Mouse (Mus musculus) stomach, embryonic 15.5 days (tissue): ENCODE data around the gene 2010300C02Rik. TPM values are rescaled to one million over a fixed set of nuclear protein-coding genes. Genes with fewer than 3 reads are reported as not detected.

ENCODE experiments used
- ATAC-seq: fragments of 200-750 bp; cut with Nextera tagmentation; 2 replicates; pipeline ENCODE4 v1.8.0; 2017; ENCODE audit warnings: low read depth, moderate number of reproducible peaks, moderate TSS enrichment; ENCODE audit not compliant: insufficient read depth, low FRiP score
- H3K27ac ChIP-seq: fragments of 300-500 bp; sonication (generic); 2 replicates; pipeline ENCODE4 v1.5.1; 2015; ENCODE audit warnings: mild to moderate bottlenecking, inconsistent platforms
- H3K27me3 ChIP-seq: fragments of 300-500 bp; sonication (generic); replicated peaks from 2 replicates; pipeline ENCODE4 v1.6.1; 2015; ENCODE audit warnings: inconsistent platforms
- H3K36me3 ChIP-seq: fragments of 300-500 bp; sonication (generic); 2 replicates; pipeline ENCODE4 v1.6.1; 2015; ENCODE audit warnings: inconsistent platforms
- H3K4me1 ChIP-seq: fragments of 300-500 bp; sonication (generic); 2 replicates; pipeline ENCODE4 v1.6.1; 2015; ENCODE audit warnings: inconsistent platforms
- H3K4me2 ChIP-seq: fragments of 300-500 bp; sonication (generic); 2 replicates; pipeline ENCODE4 v1.6.1; 2015; ENCODE audit warnings: mild to moderate bottlenecking, inconsistent platforms
- H3K4me3 ChIP-seq: fragments of 300-500 bp; sonication (generic); replicated peaks from 2 replicates; pipeline ENCODE4 v1.5.1; 2015; ENCODE audit warnings: inconsistent platforms
- H3K9ac ChIP-seq: fragments of 300-500 bp; sonication (generic); 2 replicates; pipeline ENCODE4 v1.6.1; 2015; ENCODE audit warnings: inconsistent platforms
- H3K9me3 ChIP-seq: fragments of 300-500 bp; sonication (generic); 2 replicates; pipeline ENCODE4 v1.6.1; 2016; ENCODE audit warnings: inconsistent platforms
- WGBS: fragments of 180-500 bp; shearing (Covaris S2); methylation state at CpG from one replicate; pipeline ENCODE4 v1.1.7; 2015; 5-methylcytosine and 5-hydroxymethylcytosine counted together
- polyA plus RNA-seq: library from polyadenylated mRNA; unstranded; fragments of >200 nt; fragmentation: Nextera tagmentation; extraction: Ambion mirVana; gene quantifications from 2 replicates; pipeline ENCODE4 v1.2.1, GENCODE M21; 2015

2010300C02Rik gene
- polyA plus RNA-seq, 1 experiment from 2014 or later: 13.3 TPM

DNA sequence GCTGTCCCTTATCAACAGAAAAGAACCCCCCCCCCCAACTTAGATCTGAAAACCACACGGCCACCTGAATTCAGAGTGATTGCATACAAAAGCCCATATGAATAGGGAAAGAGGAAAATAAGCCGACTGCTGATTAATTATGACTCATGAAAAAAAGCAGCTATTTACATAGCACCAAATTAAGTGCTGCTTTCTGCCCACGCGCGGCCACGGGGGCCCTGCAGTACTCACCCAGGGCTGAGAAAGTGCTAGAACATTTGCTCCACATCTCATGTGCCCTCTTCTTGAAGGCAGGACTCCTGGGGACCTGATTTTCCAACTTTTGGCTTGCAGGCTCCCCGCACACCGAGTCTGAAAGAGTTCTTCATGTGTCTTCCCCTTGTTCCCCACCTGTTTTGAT lies 10.1 kb downstream of the 2010300C02Rik start:
- Histone ChIP-seq H3K36me3 (no peaks in the 10 kb centered on the region), H3K4me1 (0 out of 2 replicates have a peak, but pooled peaks cover 4% of the 10 kb centered on the region), H3K9me3 (no peaks in the 10 kb centered on the region), H3K9ac (no peak overlapping the region), H3K4me2 (no peak overlapping the region), H3K27ac (no peak overlapping the region), H3K4me3 (no peak overlapping the region), H3K27me3 (no peaks in the 10 kb centered on the region)
- 71% methylated on average over 8 of the region's 8 CpGs for WGBS
- ATAC-seq: no peak

DNA sequence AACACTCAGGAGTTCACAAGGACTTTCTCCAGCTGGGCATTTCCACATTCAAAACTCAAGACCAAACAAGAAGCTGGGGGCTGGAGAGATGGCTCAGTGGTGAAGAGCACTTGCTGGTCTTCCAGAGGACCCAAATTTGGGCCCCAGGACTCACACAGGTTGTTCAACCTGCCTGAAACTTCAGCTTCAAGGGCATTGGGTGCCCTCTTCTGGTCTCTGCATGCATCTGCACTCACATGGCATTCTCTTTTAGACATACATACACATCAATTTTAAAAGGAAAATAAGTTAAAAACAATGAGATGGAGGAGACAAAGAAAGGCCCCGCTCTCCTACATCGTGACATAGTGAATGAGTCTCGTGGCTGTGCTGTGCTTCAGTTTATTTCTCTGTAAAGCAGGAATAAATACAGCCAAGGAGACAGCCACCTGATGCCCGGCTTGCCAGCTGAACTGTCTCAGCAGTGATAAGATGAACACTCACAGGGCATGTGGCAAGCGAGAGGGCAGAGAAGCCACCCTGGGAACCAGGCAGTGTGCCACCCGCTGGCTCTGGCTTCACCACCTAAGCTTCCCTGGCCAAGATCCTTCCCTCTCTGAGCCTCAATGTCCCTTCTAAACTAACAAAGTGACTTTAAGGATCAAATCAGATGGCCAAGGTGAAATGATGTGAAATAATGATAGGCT lies 11.5 kb downstream of the 2010300C02Rik start:
- Histone ChIP-seq H3K27ac (no peak overlapping the region), H3K4me3 (no peak overlapping the region), H3K4me1 (0 out of 2 replicates have a peak, but pooled peaks cover 4% of the 10 kb centered on the region), H3K27me3 (no peaks in the 10 kb centered on the region), H3K9ac (no peak overlapping the region), H3K4me2 (no peak overlapping the region), H3K36me3 (no peaks in the 10 kb centered on the region), H3K9me3 (no peaks in the 10 kb centered on the region)
- no peak for ATAC-seq
- 83% methylated on average over 6 of the region's 6 CpGs for WGBS

DNA sequence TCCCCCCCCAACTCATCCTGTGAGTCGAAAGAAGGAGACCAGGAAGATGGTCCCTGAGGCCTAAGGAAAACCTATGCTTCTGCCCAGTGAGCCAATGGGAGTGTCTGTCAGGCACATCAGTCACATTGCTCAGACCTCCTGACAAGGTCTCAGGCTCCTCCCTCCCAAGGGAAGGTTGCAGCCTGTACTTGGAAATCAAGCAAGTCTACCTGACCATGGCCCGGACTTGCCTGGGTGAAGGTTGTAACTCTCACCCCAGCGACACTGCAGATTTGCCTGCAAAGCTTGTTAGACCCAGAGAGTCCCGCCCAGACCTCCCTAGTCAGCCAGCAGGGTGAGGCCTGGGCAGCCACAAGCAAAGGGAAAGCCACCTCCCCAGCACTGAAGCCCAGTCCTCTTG lies 17.6 kb downstream of the 2010300C02Rik start:
- 65% methylated on average over 4 of the region's 4 CpGs for WGBS
- Histone ChIP-seq H3K36me3 (no peaks in the 10 kb centered on the region), H3K9me3 (no peaks in the 10 kb centered on the region), H3K4me3 (no peak overlapping the region), H3K9ac (no peak overlapping the region), H3K4me1 (no peaks in the 10 kb centered on the region), H3K27me3 (no peaks in the 10 kb centered on the region), H3K4me2 (no peak overlapping the region), H3K27ac (no peak overlapping the region)
- ATAC-seq: peak; percentile 50

DNA sequence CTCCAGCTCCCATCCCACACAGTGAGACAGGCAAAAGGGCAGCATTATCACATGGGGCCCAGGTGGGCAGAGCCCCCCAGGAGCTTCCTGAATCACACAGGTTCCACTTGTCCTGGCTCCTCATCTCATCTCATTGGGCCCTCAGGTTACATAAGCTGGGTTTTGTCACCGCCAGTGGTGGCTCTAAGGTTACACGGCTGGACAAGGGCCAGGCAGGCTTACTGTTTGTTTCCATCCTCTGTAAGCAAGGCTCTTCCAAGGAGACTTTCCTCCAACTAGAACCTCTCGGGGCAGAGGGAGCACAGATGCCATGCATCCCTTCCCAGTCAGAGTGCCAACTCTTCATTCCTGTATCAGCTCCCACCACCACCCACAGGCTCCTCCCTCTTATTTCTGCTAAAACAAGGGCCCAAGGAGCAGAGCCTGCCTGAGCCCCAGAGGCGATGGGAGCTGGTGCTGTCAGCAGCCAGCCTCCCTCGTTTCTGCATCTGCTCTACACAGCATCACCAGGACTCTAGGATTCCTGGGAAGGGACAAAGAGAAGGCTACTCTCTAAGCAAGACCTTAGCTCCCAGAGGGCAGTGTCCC lies 20.9 kb downstream of the 2010300C02Rik start:
- H3K36me3 ChIP-seq: no peaks in the 10 kb centered on the region
- 64% methylated on average over 5 of the region's 5 CpGs for WGBS

DNA sequence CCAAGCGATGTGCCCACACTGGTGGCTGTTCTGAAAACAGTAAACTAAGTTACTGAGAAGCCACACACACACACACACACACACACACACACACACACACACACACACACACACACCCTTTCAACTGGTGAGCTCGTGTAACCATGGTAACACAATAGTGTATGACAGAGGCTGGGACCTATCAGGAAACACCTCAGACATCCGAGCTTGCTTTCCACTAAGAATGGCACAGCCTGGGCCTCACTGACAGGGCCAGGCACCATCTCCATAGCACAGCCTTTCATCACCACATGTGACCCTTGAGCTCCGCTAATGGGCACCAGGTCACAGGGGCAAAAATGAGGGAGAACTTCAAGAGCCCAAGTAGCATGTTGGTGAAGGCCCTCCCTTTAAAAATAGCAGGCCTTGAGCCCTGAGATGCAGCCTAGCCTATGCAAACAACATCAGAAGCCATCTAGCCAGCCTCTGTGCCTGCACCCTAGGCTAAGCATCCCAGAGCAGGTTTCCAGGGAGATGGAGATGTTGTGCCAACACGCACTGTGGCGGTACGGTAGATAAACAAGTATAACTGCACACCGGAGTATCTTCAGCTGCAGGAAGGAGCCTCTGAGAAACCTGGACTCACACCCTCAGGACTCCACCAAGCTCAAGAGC lies 21.6 kb downstream of the 2010300C02Rik start:
- Histone ChIP-seq H3K27me3 (no peaks in the 10 kb centered on the region), H3K4me2 (no peak overlapping the region), H3K9me3 (no peaks in the 10 kb centered on the region), H3K36me3 (no peaks in the 10 kb centered on the region), H3K27ac (no peak overlapping the region), H3K9ac (no peak overlapping the region), H3K4me3 (no peak overlapping the region), H3K4me1 (no peaks in the 10 kb centered on the region)
- ATAC-seq: no peak
- 65% methylated on average over 8 of the region's 8 CpGs for WGBS

More for the DNA sequence above, 20.9 kb downstream of the 2010300C02Rik start:
- no peak for ATAC-seq
- H3K4me1 ChIP-seq: no peaks in the 10 kb centered on the region
- no peak overlapping the region for H3K9ac ChIP-seq
- H3K4me2 ChIP-seq: no peak overlapping the region
- H3K27ac ChIP-seq: no peak overlapping the region
- H3K4me3 ChIP-seq: no peak overlapping the region
- no peaks in the 10 kb centered on the region for H3K27me3 ChIP-seq
- no peaks in the 10 kb centered on the region for H3K9me3 ChIP-seq

DNA sequence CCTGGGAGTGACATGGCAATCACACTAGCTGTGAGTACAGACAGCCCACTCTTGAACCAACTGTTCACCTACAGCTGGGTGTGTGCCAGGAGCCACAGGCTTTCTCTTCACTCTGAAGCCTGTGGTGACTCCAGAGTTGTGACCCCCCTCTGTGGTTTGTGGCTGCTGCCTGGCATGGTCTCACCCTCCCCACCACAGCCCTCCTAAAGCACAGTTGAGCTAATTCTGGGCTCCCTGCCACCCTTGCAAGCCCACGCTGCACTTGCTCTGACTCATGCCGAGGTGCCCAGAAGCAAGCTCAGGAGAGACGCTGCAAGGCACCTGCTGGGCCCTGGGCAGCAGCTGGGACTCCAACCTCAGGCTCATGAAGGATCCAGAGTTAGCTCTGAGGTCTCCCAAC lies 23.0 kb downstream of the 2010300C02Rik start:
- 89% methylated on average over 3 of the region's 3 CpGs for WGBS
- no peaks in the 10 kb centered on the region for H3K4me1 ChIP-seq
- no peak for ATAC-seq

DNA sequence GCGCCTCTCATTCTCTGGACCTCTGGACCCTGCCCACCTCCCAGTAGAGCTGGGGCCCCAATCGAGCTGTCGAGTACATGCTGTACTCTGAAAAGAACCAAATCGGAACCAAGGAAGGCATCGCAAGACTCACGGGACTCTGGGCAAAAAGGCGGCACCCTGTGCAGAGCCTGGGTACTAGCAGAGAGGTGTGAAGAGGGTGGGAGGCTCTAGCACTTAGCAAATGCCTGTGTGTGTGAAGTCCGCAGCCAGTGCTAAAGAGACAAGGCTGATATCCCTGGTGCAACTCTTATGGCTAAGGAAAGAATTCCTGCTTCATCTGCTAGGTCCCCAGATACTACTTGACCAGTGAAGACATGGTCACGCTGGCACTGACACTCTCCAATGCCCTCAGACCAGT lies 24.2 kb downstream of the 2010300C02Rik start:
- Histone ChIP-seq H3K27ac (no peak overlapping the region), H3K27me3 (no peaks in the 10 kb centered on the region), H3K4me3 (no peak overlapping the region), H3K9ac (no peak overlapping the region), H3K9me3 (no peaks in the 10 kb centered on the region), H3K36me3 (no peaks in the 10 kb centered on the region), H3K4me1 (no peaks in the 10 kb centered on the region), H3K4me2 (no peak overlapping the region)
- WGBS: 72% methylated on average over 9 of the region's 9 CpGs
- no peak for ATAC-seq

More for the DNA sequence above, 23.0 kb downstream of the 2010300C02Rik start:
- no peak overlapping the region for H3K27ac ChIP-seq
- H3K9ac ChIP-seq: no peak overlapping the region
- no peaks in the 10 kb centered on the region for H3K36me3 ChIP-seq
- H3K4me2 ChIP-seq: no peak overlapping the region
- H3K27me3 ChIP-seq: no peaks in the 10 kb centered on the region
- H3K4me3 ChIP-seq: no peak overlapping the region
- H3K9me3 ChIP-seq: no peaks in the 10 kb centered on the region

DNA sequence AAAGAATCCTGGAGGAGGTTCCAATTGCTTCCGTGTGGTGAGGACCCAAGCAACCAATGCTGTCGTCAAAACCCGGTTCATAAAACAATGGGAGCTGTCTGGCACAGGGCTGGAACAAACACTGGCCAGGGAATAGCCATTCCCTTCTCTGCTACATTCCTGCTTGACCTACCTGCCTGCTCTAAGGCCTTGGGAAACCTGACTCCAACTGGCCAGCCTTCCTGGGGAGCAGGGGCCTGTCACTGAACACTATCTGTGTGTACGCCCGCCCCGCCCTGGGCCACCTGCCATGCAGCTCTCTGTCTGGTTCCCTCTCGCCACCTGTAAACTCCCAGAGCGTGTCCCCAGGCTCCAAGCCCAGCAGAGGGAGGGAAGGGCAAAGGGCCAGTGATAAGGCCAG lies 25.5 kb downstream of the 2010300C02Rik start:
- H3K27ac ChIP-seq: peak overlapping the region; percentile 61
- H3K4me2 ChIP-seq: no peak overlapping the region

DNA sequence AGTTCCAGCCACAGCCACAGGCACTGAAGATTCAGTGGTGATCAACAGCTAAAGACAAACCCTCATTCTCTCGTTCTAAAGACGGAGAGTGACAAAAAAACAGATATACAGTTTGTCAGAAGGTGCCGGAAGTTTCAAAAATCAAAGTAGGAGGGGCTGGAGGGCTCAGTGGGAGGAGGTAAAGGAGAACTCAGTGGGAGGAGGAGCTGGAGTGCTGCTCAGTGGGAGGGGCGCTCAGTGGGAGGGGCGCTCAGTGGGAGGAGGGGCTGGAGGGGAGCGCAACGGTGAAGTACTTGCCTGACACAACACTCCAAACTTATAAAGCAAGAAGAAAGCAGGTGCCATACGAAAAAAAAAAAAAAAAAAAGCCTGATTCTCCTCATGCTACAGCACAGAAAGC lies 28.7 kb downstream of the 2010300C02Rik start:
- Histone ChIP-seq H3K4me3 (no peak overlapping the region), H3K36me3 (no peaks in the 10 kb centered on the region), H3K9me3 (no peaks in the 10 kb centered on the region), H3K9ac (no peak overlapping the region), H3K4me2 (no peak overlapping the region), H3K27me3 (no peaks in the 10 kb centered on the region), H3K27ac (no peak overlapping the region), H3K4me1 (no peaks in the 10 kb centered on the region)
- 40% methylated on average over 8 of the region's 8 CpGs for WGBS
- no peak for ATAC-seq

More for the DNA sequence above, 25.5 kb downstream of the 2010300C02Rik start:
- Histone ChIP-seq H3K9ac (no peak overlapping the region), H3K4me1 (no peaks in the 10 kb centered on the region), H3K4me3 (no peak overlapping the region), H3K9me3 (no peaks in the 10 kb centered on the region), H3K36me3 (no peaks in the 10 kb centered on the region), H3K27me3 (no peaks in the 10 kb centered on the region)
- 25% methylated on average over 8 of the region's 8 CpGs for WGBS
- ATAC-seq: peak; percentile 92

DNA sequence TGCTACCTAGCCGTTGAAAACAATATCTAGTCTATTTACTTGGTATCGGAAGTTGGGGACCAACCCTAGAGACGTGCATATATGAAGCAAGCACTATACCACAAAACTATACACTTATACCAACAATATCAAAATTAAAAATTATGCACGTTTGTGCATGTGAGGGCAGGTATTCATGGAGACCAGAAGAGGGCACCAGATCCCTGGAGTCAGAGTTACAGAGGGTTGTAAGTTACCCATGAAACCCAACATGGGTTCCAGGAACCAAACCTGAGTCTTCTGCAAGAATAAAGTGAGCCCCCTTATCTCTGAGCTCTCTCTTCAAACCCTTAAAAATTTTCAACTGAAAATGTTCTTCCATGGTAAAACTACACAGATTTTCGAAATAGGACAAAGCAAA lies 29.2 kb downstream of the 2010300C02Rik start:
- H3K9me3 ChIP-seq: no peaks in the 10 kb centered on the region
- H3K9ac ChIP-seq: no peak overlapping the region
- H3K4me3 ChIP-seq: no peak overlapping the region
- ATAC-seq: no peak
- no peaks in the 10 kb centered on the region for H3K27me3 ChIP-seq
- H3K4me2 ChIP-seq: no peak overlapping the region
- no peaks in the 10 kb centered on the region for H3K4me1 ChIP-seq
- no peaks in the 10 kb centered on the region for H3K36me3 ChIP-seq
- H3K27ac ChIP-seq: no peak overlapping the region
- 78% methylated on average over 5 of the region's 5 CpGs for WGBS

DNA sequence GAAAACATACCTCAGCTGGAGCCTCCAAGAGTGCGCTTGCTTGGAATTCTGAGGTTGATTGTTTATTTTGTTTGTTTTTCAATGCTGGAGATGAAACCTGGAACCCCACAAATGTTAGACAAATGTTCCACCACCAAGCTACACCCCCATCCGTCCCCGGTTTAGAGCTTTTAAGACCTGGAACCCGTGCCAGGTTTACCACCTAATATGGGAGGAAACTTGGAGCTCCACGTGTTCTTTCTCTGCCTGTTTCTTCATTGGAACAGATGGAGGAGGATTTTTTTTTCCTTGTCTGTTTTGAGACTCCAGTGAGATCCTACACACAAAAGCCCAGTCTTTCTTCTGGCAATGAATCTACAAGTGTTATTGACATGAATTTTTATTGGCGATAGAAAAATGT lies 30.2 kb downstream of the 2010300C02Rik start:
- Histone ChIP-seq H3K27me3 (no peaks in the 10 kb centered on the region), H3K9me3 (no peaks in the 10 kb centered on the region), H3K9ac (no peak overlapping the region), H3K36me3 (no peaks in the 10 kb centered on the region), H3K4me1 (no peaks in the 10 kb centered on the region), H3K4me2 (no peak overlapping the region), H3K4me3 (no peak overlapping the region), H3K27ac (no peak overlapping the region)
- ATAC-seq: no peak
- WGBS: 73% methylated on average over 6 of the region's 6 CpGs

DNA sequence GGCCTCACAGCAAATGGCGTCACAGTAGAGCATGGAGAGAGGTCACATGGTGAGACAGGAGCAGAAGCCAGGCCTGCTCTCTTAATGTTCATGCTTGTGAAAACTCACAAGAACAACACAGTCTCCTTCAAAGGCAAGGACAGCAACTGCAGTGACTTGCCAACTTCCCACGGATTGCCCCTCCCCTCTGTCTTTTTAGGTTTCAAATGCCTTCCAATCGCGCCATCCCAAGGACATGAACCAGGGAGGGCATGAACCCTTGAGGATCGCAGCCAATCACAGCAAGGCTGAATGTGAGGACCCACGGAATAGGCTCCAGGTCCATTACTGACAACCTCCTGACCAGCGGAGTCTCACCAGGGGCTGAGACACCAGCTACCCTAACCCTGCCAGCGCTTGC lies 31.5 kb downstream of the 2010300C02Rik start:
- H3K27me3 ChIP-seq: no peaks in the 10 kb centered on the region
- WGBS: 52% methylated on average over 8 of the region's 8 CpGs
- 0 out of 2 replicates have a peak, but pooled peaks have one; percentile 20 for ATAC-seq

More for the DNA sequence above, 31.5 kb downstream of the 2010300C02Rik start:
- Histone ChIP-seq H3K27ac (peak overlapping the region; percentile 54), H3K4me2 (no peak overlapping the region), H3K9me3 (no peaks in the 10 kb centered on the region), H3K4me3 (no peak overlapping the region), H3K36me3 (no peaks in the 10 kb centered on the region), H3K9ac (no peak overlapping the region), H3K4me1 (no peaks in the 10 kb centered on the region)
